Mouse (Mus musculus) heart, postnatal 14 days (tissue): ENCODE data around the gene Pdss2. TPM values are rescaled to one million over a fixed set of nuclear protein-coding genes. Genes with fewer than 3 reads are reported as not detected.

Experiments used
- total RNA-seq, 2 experiments: library from RNA; stranded (reverse); gene quantifications; 2 replicates each; pipeline ENCODE4 v1.2.3; 2021

Gene Pdss2
- total RNA-seq, 2 experiments from 2014 or later = 23.7 to 27.3 TPM

Other genes starting within 250 kb of the Pdss2 start
- gene Sobp, start 47.0 kb upstream of the Pdss2 start, total RNA-seq = 10 to 100 TPM; 14.4 to 14.6 TPM
- 1 to 10 TPM; 2.5 to 2.8 TPM for gene 9030612E09Rik, start 46.8 kb upstream of the Pdss2 start, total RNA-seq